Mouse (Mus musculus): Measurements from ENCODE around the gene Agxt.

GRCm38 (mm10) chr1:93123179-93123854 lies 11.7 kb upstream of the Agxt start:
- TF ChIP-seq CTCF (IDR thresholded peaks at IDR 0.05; ENCODE audit: borderline replicate concordance, insufficient read depth, low read depth, low read length), result no peak
- TF ChIP-seq POLR2A (IDR thresholded peaks at IDR 0.05; ENCODE audit: borderline replicate concordance, insufficient read depth, low read length), result no peak
